Mouse (Mus musculus) intestine, postnatal 0 days (tissue): ENCODE data around the gene Zfp683. TPM values are rescaled to one million over a fixed set of nuclear protein-coding genes. Genes with fewer than 3 reads are reported as not detected.

Experiments used
- ATAC-seq: fragments of 200-750 bp; cut with Nextera tagmentation; 2 replicates; pipeline ENCODE4 v1.8.0; 2017; ENCODE audit warnings: mild to moderate bottlenecking, moderate TSS enrichment, moderate library complexity
- H3K27ac ChIP-seq: fragments of 300-500 bp; sonication (generic); 2 replicates; pipeline ENCODE4 v1.5.1; 2014; ENCODE audit warnings: mild to moderate bottlenecking, low read depth, low read length, moderate library complexity
- H3K27me3 ChIP-seq: fragments of 300-500 bp; sonication (generic); replicated peaks from 2 replicates; pipeline ENCODE4 v1.6.1; 2014; ENCODE audit warnings: low read length, mixed read lengths; ENCODE audit not compliant: control insufficient read depth, insufficient read depth
- H3K36me3 ChIP-seq: fragments of 300-500 bp; sonication (generic); 2 replicates; pipeline ENCODE4 v1.6.1; 2014; ENCODE audit warnings: mild to moderate bottlenecking, moderate library complexity; ENCODE audit not compliant: control insufficient read depth, insufficient read depth
- H3K4me1 ChIP-seq: fragments of 300-500 bp; sonication (generic); replicated peaks from 2 replicates; pipeline ENCODE4 v1.6.1; 2014; ENCODE audit warnings: antibody characterized with exemption, low read length, mixed read lengths; ENCODE audit not compliant: control insufficient read depth, insufficient read depth
- H3K4me2 ChIP-seq: fragments of 300-500 bp; sonication (generic); replicated peaks from 2 replicates; pipeline ENCODE4 v1.6.1; 2014; ENCODE audit warnings: low read depth, mild to moderate bottlenecking, moderate library complexity
- H3K4me3 ChIP-seq: fragments of 300-500 bp; sonication (generic); 2 replicates; pipeline ENCODE4 v1.5.1; 2014; ENCODE audit warnings: low read depth, low read length
- H3K9ac ChIP-seq: fragments of 300-500 bp; sonication (generic); 2 replicates; pipeline ENCODE4 v1.6.1; 2014; ENCODE audit warnings: mild to moderate bottlenecking, low read depth, low read length
- H3K9me3 ChIP-seq: fragments of 300-500 bp; sonication (generic); 2 replicates; pipeline ENCODE4 v1.6.1; 2016; ENCODE audit warnings: mixed run types; ENCODE audit not compliant: control insufficient read depth
- CTCF ChIP-seq: sonication (generic); IDR thresholded peaks from 2 replicates; pipeline ENCODE4 v1.5.1; 2016; ENCODE audit warnings: low read depth, mild to moderate bottlenecking, control low read depth, antibody characterized with exemption, moderate library complexity
- WGBS: fragments of 180-500 bp; shearing (Covaris S2); extraction: QIAGEN DNeasy Blood & Tissue Kit; methylation state at CpG from one replicate; pipeline ENCODE4 v1.1.7; 2014; 5-methylcytosine and 5-hydroxymethylcytosine counted together
- polyA plus RNA-seq: library from polyadenylated mRNA; unstranded; fragments of >200 nt; fragmentation: Nextera tagmentation; extraction: Ambion mirVana; gene quantifications from 2 replicates; pipeline ENCODE4 v1.2.1, GENCODE M21; 2015

The Zfp683 gene
- polyA plus RNA-seq, 1 experiment from 2014 or later, result not detected

GRCm38 (mm10) chr4:134087412-134087811 is 33.8 kb downstream of the Zfp683 start:
- H3K27ac ChIP-seq, result no peak overlapping the region
- TF ChIP-seq CTCF, result peak; percentile 91
- peak; percentile 47; the same call in 1 of the 2 replicates for ATAC-seq
- H3K4me2 ChIP-seq, result no peak overlapping the region
- H3K4me1 ChIP-seq, result no peaks in the 10 kb centered on the region
- H3K9me3 ChIP-seq, result no peaks in the 10 kb centered on the region
- no peak overlapping the region for H3K9ac ChIP-seq
- no peak overlapping the region for H3K4me3 ChIP-seq
- peaks cover 29% of the 10 kb centered on the region for H3K36me3 ChIP-seq
- no peaks in the 10 kb centered on the region for H3K27me3 ChIP-seq
- 25% methylated on average over 7 of the region's 7 CpGs for WGBS

- no peak overlapping the region for H3K9ac ChIP-seq
- H3K27ac ChIP-seq, result no peak overlapping the region
- 69% methylated on average over 9 of the region's 9 CpGs for WGBS
- no peak overlapping the region for H3K4me3 ChIP-seq
- no peaks in the 10 kb centered on the region for H3K27me3 ChIP-seq
- peaks cover 24% of the 10 kb centered on the region for H3K36me3 ChIP-seq
- no peaks in the 10 kb centered on the region for H3K4me1 ChIP-seq
- ATAC-seq, result peak; percentile 63
- TF ChIP-seq CTCF, result peak; percentile 56
- no peak overlapping the region for H3K4me2 ChIP-seq
- H3K9me3 ChIP-seq, result no peaks in the 10 kb centered on the region
Measured at GRCm38 (mm10) chr4:134089029-134089428, 35.4 kb downstream of the Zfp683 start.

GRCm38 (mm10) chr4:134090521-134091224 is 37.0 kb downstream of the Zfp683 start:
- no peak overlapping the region for H3K4me3 ChIP-seq
- no peak; the same call in 1 of the 2 replicates for TF ChIP-seq CTCF
- H3K9me3 ChIP-seq, result no peaks in the 10 kb centered on the region
- H3K36me3 ChIP-seq, result peaks cover 18% of the 10 kb centered on the region; the same call in 1 of the 2 replicates
- H3K9ac ChIP-seq, result no peak overlapping the region
- no peaks in the 10 kb centered on the region for H3K27me3 ChIP-seq
- H3K4me1 ChIP-seq, result no peaks in the 10 kb centered on the region
- H3K4me2 ChIP-seq, result no peak overlapping the region
- 83% methylated on average over 16 of the region's 16 CpGs for WGBS
- no peak for ATAC-seq
- H3K27ac ChIP-seq, result no peak overlapping the region

GRCm38 (mm10) chr4:134091225-134091529 is 37.5 kb downstream of the Zfp683 start:
- ATAC-seq, result no peak

GRCm38 (mm10) chr4:134092382-134093288 is 39.0 kb downstream of the Zfp683 start:
- no peak for ATAC-seq
- 69% methylated on average over 6 of the region's 6 CpGs for WGBS
- Histone ChIP-seq H3K27ac (no peak overlapping the region), H3K4me1 (no peaks in the 10 kb centered on the region), H3K9ac (no peak overlapping the region), H3K4me3 (no peak overlapping the region), H3K4me2 (no peak overlapping the region), H3K9me3 (no peaks in the 10 kb centered on the region), H3K36me3 (peaks cover 18% of the 10 kb centered on the region; the same call in 1 of the 2 replicates), H3K27me3 (no peaks in the 10 kb centered on the region)
- peak; percentile 90 for TF ChIP-seq CTCF

More at GRCm38 (mm10) chr4:134091225-134091529, 37.5 kb downstream of the Zfp683 start:
- TF ChIP-seq CTCF, result no peak
- WGBS, result 83% methylated on average over 6 of the region's 6 CpGs
- Histone ChIP-seq H3K9me3 (no peaks in the 10 kb centered on the region), H3K27ac (no peak overlapping the region), H3K4me3 (no peak overlapping the region), H3K4me1 (no peaks in the 10 kb centered on the region), H3K4me2 (no peak overlapping the region), H3K9ac (no peak overlapping the region), H3K27me3 (no peaks in the 10 kb centered on the region), H3K36me3 (peaks cover 18% of the 10 kb centered on the region; the same call in 1 of the 2 replicates)

GRCm38 (mm10) chr4:134094004-134094564 is 40.4 kb downstream of the Zfp683 start:
- Histone ChIP-seq H3K4me3 (no peak overlapping the region), H3K36me3 (peaks cover 15% of the 10 kb centered on the region; the same call in 1 of the 2 replicates), H3K27me3 (no peaks in the 10 kb centered on the region), H3K9me3 (no peaks in the 10 kb centered on the region), H3K4me1 (no peaks in the 10 kb centered on the region; the same call in 1 of the 2 replicates), H3K27ac (no peak overlapping the region), H3K4me2 (no peak overlapping the region), H3K9ac (no peak overlapping the region)
- no peak for ATAC-seq
- WGBS, result 73% methylated on average over 7 of the region's 7 CpGs
- TF ChIP-seq CTCF, result no peak
